Mouse (Mus musculus) lung, postnatal 14 days (tissue): Measurements from ENCODE around the gene Hoxb3.

Source experiments
- DNase-seq: peaks from one replicate; pipeline ENCODE4 v3.0.0; 2021

Gene Hoxb3

GRCm38 (mm10) chr11:96289293-96289692 lies 33.8 kb upstream of the Hoxb3 start:
- DNase-seq, result no peak

GRCm38 (mm10) chr11:96289837-96290236 lies 33.3 kb upstream of the Hoxb3 start:
- no peak for DNase-seq

- DNase-seq, result no peak
Measured at GRCm38 (mm10) chr11:96290705-96291355, 32.3 kb upstream of the Hoxb3 start.

- DNase-seq, result no peak
Measured at GRCm38 (mm10) chr11:96291681-96292564, 31.2 kb upstream of the Hoxb3 start, which contains the start of gene Hoxb6. Gene Hoxb6, plus strand, starts transcription at chr11:96292476.

GRCm38 (mm10) chr11:96292565-96293301 lies 30.4 kb upstream of the Hoxb3 start:
- no peak for DNase-seq

GRCm38 (mm10) chr11:96293302-96293921 lies 29.7 kb upstream of the Hoxb3 start:
- no peak for DNase-seq

GRCm38 (mm10) chr11:96294245-96295091 lies 28.7 kb upstream of the Hoxb3 start:
- DNase-seq, result peak; percentile 86

- DNase-seq, result no peak
Measured at GRCm38 (mm10) chr11:96295092-96295835, 27.9 kb upstream of the Hoxb3 start.

GRCm38 (mm10) chr11:96296997-96297396 lies 26.1 kb upstream of the Hoxb3 start:
- no peak for DNase-seq

- no peak for DNase-seq
Measured at GRCm38 (mm10) chr11:96297428-96297827, 25.7 kb upstream of the Hoxb3 start.

GRCm38 (mm10) chr11:96297968-96298635 lies 25.0 kb upstream of the Hoxb3 start:
- DNase-seq, result no peak

- no peak for DNase-seq
Measured at GRCm38 (mm10) chr11:96298895-96299667, 24.0 kb upstream of the Hoxb3 start.

- DNase-seq, result no peak
Measured at GRCm38 (mm10) chr11:96299781-96300180, 23.3 kb upstream of the Hoxb3 start.

GRCm38 (mm10) chr11:96300354-96301063 lies 22.6 kb upstream of the Hoxb3 start:
- DNase-seq, result no peak

- DNase-seq, result no peak
Measured at GRCm38 (mm10) chr11:96301064-96301431, 22.1 kb upstream of the Hoxb3 start.

GRCm38 (mm10) chr11:96301837-96302236 lies 21.3 kb upstream of the Hoxb3 start:
- DNase-seq, result peak; percentile 71

GRCm38 (mm10) chr11:96302381-96303150 lies 20.6 kb upstream of the Hoxb3 start:
- DNase-seq, result no peak
